Mouse (Mus musculus) ES-Bruce4 (cell line): ENCODE measurements around the gene Sipa1l1. TPM values are rescaled to one million over a fixed set of nuclear protein-coding genes. Genes with fewer than 3 reads are reported as not detected.

Source experiments
- H3K27ac ChIP-seq: 2 replicates; pipeline ENCODE4 v1.5.1; 2012; ENCODE audit warnings: low read length, inconsistent platforms; ENCODE audit not compliant: insufficient read depth
- H3K27me3 ChIP-seq: 2 replicates; pipeline ENCODE4 v1.6.1; 2012; ENCODE audit warnings: mild to moderate bottlenecking, low read length, inconsistent platforms; ENCODE audit not compliant: control insufficient read depth, poor library complexity, insufficient read depth, severe bottlenecking
- H3K36me3 ChIP-seq: 2 replicates; pipeline ENCODE4 v1.6.1; 2012; ENCODE audit warnings: inconsistent platforms, mild to moderate bottlenecking, low read length, moderate library complexity; ENCODE audit not compliant: control insufficient read depth, poor library complexity, insufficient read depth, severe bottlenecking
- H3K4me1 ChIP-seq: one replicate; pipeline ENCODE4 v1.8.1; 2011; ENCODE audit warnings: low read length; ENCODE audit not compliant: control insufficient read depth, insufficient read depth
- H3K4me3 ChIP-seq: 2 replicates; pipeline ENCODE4 v1.5.1; 2011; ENCODE audit warnings: low read depth, mild to moderate bottlenecking, low read length
- H3K9ac ChIP-seq: 2 replicates; pipeline ENCODE4 v1.6.1; 2012; ENCODE audit warnings: low read depth, mild to moderate bottlenecking, inconsistent platforms; ENCODE audit not compliant: poor library complexity, severe bottlenecking
- H3K9me3 ChIP-seq: replicated peaks from 2 replicates; pipeline ENCODE4 v1.6.1; 2012; ENCODE audit warnings: mild to moderate bottlenecking, low read length, inconsistent platforms; ENCODE audit not compliant: control insufficient read depth, poor library complexity, insufficient read depth, severe bottlenecking
- CTCF ChIP-seq: IDR thresholded peaks from one replicate; pipeline ENCODE4 v1.8.1; 2011; ENCODE audit warnings: low read depth, low read length
- EP300 ChIP-seq: IDR thresholded peaks from 2 replicates; pipeline ENCODE4 v1.6.1; 2011; ENCODE audit warnings: low read depth, low read length; ENCODE audit not compliant: insufficient read depth
- POLR2A ChIP-seq: IDR thresholded peaks from one replicate; pipeline ENCODE4 v1.8.1; 2011; ENCODE audit warnings: low read length; ENCODE audit not compliant: insufficient read depth
- polyA plus RNA-seq: library from polyadenylated mRNA; stranded (reverse); fragments of >200 nt; gene quantifications from 2 replicates; pipeline ENCODE4 v1.2.4, GENCODE M21; 2011; ENCODE audit warnings: low read depth; ENCODE audit not compliant: missing spikeins, insufficient read depth, insufficient read length

Gene Sipa1l1
- polyA plus RNA-seq, 1 experiment, result 44.9 TPM

DNA sequence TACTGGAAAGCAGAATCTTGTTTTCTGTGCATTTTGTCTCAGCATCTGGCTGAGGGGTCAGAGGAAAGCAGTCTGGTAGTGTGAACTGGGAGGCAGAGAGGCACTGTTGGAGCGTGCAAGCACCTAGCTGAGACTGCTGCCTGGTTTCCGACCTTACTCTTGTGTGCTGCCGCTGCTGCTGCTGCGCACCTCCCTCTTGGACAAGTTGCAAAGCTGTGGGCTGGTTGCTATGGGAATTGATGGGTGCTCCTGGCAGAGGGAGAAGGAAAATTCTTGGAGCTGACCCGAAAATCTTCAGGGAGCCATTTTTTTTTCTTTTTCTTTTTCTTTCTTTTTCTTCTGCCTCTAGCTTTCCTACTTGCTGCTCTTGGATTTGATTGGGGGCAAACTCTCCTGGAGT is 85.0 kb downstream of the Sipa1l1 start:
- Histone ChIP-seq H3K9me3 (no peaks in the 10 kb centered on the region), H3K27me3 (no peaks in the 10 kb centered on the region), H3K4me3 (no peak overlapping the region), H3K27ac (no peak overlapping the region), H3K9ac (no peak overlapping the region), H3K4me1 (no peaks in the 10 kb centered on the region), H3K36me3 (no peaks in the 10 kb centered on the region)
- TF ChIP-seq POLR2A (no peak), CTCF (no peak), EP300 (no peak)

DNA sequence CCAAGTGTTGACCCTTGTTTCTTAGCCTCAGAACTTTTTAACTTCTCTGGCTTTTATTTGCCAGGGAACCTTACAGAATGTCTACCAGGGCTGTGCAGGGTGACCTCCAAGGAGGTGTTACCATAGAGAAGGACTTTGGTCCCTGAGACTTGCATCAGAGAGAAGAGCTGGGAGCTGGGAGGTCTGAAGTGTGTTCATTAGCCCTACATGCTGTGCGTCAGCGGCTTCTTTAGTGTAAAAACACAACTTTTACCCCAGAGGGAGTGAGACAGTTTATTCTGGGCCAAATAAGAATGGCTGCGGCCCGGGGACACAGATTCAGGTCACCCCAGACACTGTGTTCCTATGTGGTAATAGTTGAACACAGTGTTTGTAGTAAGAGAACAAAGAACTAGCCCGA is 86.9 kb downstream of the Sipa1l1 start:
- TF ChIP-seq CTCF, result no peak
- TF ChIP-seq POLR2A, result no peak
- TF ChIP-seq EP300, result no peak
- no peak overlapping the region for H3K27ac ChIP-seq
- H3K9ac ChIP-seq, result no peak overlapping the region
- H3K36me3 ChIP-seq, result no peaks in the 10 kb centered on the region
- H3K9me3 ChIP-seq, result no peaks in the 10 kb centered on the region
- H3K27me3 ChIP-seq, result no peaks in the 10 kb centered on the region
- H3K4me3 ChIP-seq, result no peak overlapping the region
- H3K4me1 ChIP-seq, result no peaks in the 10 kb centered on the region

DNA sequence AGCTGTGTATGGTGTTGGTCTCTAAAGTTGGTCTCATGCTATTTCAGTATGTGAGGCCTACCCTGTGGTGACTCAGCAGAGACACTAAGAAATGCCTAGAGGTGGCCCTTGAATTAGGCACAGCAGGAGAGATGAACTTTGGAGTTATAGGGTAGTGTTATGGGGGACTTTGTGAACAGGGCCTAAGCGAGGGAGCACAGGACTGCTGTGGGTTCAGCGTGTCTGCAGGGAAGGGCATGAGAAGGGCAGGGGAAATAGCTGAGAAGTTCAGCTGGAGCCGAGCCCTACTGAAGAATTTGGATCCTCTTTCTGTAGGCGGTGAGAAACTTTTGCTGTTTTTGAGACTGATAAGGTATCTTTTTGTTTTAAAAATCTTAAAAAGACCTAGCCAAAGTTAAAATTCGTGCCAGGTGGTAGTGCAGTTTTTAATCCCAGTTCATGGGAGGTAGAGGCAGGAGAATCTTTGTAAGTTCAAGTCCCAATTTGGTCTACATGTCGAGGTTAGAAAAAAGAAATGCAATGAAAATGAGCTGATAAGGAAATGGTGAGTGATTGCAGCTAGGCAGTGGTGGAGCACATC is 87.9 kb downstream of the Sipa1l1 start:
- H3K9me3 ChIP-seq, result no peaks in the 10 kb centered on the region
- no peak overlapping the region for H3K4me3 ChIP-seq
- no peaks in the 10 kb centered on the region for H3K36me3 ChIP-seq
- H3K27me3 ChIP-seq, result no peaks in the 10 kb centered on the region
- H3K9ac ChIP-seq, result no peak overlapping the region
- TF ChIP-seq EP300 (no peak), POLR2A (no peak)
- no peak overlapping the region for H3K27ac ChIP-seq
- no peaks in the 10 kb centered on the region for H3K4me1 ChIP-seq

DNA sequence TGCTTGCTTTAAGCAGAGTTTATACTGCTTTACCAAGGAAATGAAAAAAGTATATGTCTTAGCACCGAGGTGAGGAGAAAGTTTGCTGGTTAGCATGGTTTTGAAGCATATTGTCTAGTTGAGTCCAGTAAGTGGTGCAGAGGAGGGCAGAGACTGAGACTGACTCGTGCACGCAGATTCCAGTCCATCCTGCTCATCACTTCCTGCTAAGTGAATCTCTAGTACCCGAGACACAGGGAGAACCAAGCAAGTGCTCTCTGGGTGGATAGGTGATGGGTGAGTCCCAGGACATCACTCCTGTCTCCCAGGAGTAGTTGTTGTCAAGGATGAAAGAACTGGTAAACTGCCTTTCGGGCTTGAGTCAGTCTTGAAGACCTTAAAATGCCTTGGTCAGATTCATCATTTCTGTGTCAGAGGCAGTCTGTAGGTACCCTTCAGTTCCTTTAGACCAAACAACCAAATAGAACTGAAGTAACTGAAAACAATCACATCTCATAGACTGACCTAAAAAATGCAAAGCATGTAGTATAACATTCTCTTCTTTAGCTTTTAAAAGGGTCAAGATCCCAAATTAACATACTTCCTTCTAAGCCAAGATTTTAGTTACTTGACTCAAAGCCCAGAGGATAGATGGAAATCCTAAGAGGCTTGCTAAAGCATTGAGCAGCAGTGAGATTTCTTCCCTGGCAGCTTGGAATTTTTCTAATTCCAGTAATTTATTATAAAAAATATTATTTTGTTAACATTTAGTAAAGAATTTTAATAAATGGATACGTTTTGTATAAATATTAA is 89.1 kb downstream of the Sipa1l1 start:
- no peaks in the 10 kb centered on the region for H3K27me3 ChIP-seq
- no peaks in the 10 kb centered on the region for H3K36me3 ChIP-seq
- TF ChIP-seq EP300 (no peak), CTCF (no peak), POLR2A (no peak)
- H3K4me3 ChIP-seq, result no peak overlapping the region
- no peak overlapping the region for H3K9ac ChIP-seq
- peaks cover 2% of the 10 kb centered on the region for H3K4me1 ChIP-seq
- no peaks in the 10 kb centered on the region for H3K9me3 ChIP-seq
- no peak overlapping the region for H3K27ac ChIP-seq

DNA sequence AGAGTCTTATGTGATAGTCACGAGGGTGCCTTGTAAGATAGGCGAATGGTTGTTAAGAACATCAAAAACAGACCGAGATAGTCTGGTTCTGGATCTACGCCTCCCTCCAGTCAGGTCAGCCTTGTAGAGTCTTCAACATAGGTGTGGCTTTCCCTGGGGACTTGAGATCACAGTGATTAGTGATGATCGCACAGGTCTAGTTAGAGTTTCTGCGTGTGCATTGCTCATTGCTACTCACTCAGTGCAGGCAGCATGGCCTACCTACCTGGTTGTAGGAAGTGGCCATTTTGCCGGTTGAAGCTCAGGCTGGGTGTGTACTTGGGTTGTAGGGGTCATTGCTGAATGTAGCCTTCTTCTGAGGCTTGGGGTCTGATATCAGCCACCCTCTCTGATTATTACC is 94.3 kb downstream of the Sipa1l1 start:
- no peaks in the 10 kb centered on the region for H3K9me3 ChIP-seq
- H3K4me3 ChIP-seq, result no peak overlapping the region
- TF ChIP-seq EP300 (no peak), CTCF (no peak), POLR2A (no peak)
- H3K36me3 ChIP-seq, result no peaks in the 10 kb centered on the region
- H3K9ac ChIP-seq, result no peak overlapping the region
- H3K27me3 ChIP-seq, result no peaks in the 10 kb centered on the region
- H3K27ac ChIP-seq, result no peak overlapping the region
- peaks cover 4% of the 10 kb centered on the region for H3K4me1 ChIP-seq

DNA sequence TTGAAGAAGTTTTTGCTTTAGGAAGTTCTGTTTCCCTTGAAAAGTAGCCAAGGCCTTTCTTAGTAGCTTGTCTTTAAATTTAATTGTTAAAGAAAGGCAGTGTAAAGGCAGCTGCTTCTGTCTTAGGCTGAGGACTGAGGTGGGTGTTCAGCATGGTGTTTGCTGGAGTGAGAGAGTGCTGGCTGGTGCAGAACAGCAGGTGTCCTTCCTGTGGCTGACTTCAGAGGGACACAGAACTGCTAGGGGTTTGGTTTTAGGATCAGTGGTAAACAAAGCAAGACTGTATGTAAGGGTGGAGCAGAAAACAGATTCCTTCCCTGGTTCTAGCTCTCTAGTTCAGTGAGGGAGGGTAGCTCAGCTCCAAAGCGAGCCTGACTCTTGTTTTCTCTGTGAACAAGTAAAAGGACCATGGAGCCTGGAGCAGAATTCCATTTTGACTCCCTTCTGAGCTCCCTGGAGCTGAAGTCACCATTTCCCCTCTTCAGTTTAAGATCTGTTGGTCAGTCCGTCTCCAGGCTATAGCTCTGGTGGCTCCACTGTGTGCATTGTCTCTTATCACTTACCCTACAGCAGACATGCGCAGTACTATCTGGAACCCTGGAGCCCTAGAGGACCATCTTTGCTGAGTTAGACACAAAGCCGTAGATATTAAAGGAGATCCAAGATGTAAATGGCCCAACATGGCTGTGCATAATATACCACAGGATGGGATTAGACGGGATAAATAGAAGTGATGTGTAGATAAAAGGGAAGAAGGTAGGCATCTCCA is 95.1 kb downstream of the Sipa1l1 start:
- Histone ChIP-seq H3K36me3 (no peaks in the 10 kb centered on the region), H3K9ac (no peak overlapping the region)

More for the DNA sequence above, 95.1 kb downstream of the Sipa1l1 start:
- Histone ChIP-seq H3K9me3 (no peaks in the 10 kb centered on the region), H3K27me3 (no peaks in the 10 kb centered on the region), H3K27ac (no peak overlapping the region), H3K4me1 (peaks cover 4% of the 10 kb centered on the region), H3K4me3 (no peak overlapping the region)
- TF ChIP-seq EP300, result no peak
- TF ChIP-seq POLR2A, result no peak
- no peak for TF ChIP-seq CTCF
